Mouse (Mus musculus) stomach, postnatal 0 days (tissue): ENCODE data around the gene Tbc1d16.

Experiments
- CTCF ChIP-seq: IDR thresholded peaks from 2 replicates; pipeline ENCODE4 v1.5.1; 2016; ENCODE audit warnings: antibody characterized with exemption, low read depth, mild to moderate bottlenecking, moderate library complexity
- EP300 ChIP-seq: optimal IDR thresholded peaks from 2 replicates; pipeline ENCODE3; 2016; ENCODE audit warnings: antibody characterized with exemption

DNA sequence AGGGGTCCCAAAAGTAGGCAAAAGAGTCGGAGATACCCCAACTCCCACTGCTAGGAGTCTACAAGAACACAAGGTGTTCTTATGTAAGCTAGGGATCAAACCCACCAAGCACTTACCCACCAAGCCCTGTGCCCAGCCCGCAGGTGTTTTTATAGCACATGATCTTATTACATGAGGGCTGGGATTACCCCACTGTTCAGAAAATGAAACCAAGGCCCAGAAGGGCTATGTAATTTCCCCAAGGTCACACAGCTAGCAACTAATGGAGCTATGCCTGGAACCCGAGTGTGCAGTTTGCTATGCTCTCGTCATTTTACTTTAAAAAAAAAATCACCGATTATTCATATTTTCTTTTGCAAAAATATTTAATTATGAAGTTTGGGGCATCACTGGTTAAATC lies 68.2 kb downstream of the Tbc1d16 start:
- TF ChIP-seq CTCF (no peak), EP300 (no peak)
